Mouse (Mus musculus): ENCODE data around the gene Gpr89. TPM values are rescaled to one million over a fixed set of nuclear protein-coding genes. Genes with fewer than 3 reads are reported as not detected.

The Gpr89 gene
- polyA plus RNA-seq, 1 experiment, result 22.4 TPM

DNA sequence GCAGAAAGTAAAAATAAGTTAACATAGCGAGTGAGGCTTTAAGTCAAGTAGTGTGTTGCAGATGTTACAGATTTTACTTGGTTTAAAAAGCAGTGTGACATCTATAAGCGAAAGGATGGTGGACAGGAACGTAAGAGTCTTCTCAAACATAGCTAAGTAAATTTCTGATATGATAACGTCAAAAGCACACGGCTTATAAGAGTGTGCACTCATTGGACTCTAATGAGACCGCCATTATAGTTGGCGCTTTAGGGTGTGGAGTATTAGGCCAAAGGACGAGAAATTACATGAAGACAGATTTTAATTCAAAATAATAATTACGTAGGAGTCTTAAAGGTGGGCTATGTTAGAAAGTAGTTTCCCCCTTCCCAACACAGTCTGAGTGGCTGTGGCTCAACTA is 446 bp upstream of the Gpr89 start:
- TF ChIP-seq POLR2A (IDR thresholded peaks at IDR 0.05; ENCODE audit: extremely low read depth, insufficient read depth, low read length) (no peak), CTCF (IDR thresholded peaks at IDR 0.05; ENCODE audit: extremely low read depth, insufficient read depth, low read length) (no peak)
- H3K4me3 ChIP-seq (ENCODE audit: insufficient read depth, low read length), result peak overlapping the region; percentile 91
- H3K4me1 ChIP-seq (ENCODE audit: control insufficient read depth, insufficient read depth, low read length), result no peaks in the 10 kb centered on the region; the same call in 1 of the 2 replicates
- no peak overlapping the region for H3K27ac ChIP-seq (ENCODE audit: insufficient read depth, low read length)

DNA sequence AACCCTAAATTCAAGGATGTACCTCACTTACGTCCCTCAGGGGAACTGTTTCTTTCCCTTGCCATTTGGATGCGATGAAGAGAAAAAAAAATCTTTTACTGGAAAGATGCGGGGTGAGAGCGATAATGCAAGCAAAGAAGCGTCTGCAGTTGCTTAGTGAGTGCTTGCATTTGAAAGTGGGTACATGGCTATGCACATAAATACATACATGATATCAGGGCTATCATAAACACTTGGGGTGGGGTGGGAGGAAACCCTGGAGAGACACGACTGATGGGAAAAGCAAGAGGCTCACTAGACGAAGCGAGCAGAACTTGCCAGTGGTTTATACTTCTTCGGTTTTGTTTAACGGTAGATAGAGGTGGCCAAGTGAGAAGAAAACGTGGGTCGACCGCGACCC is 753 bp downstream of the Gpr89 start, which contains the start of gene Gja5:
TSS of gene Gja5 (plus strand) at position 301 of the 400 bp plus-strand sequence.
- Histone ChIP-seq H3K4me1 (ENCODE audit: control insufficient read depth, insufficient read depth, low read length) (no peaks in the 10 kb centered on the region; the same call in 1 of the 2 replicates), H3K4me3 (ENCODE audit: insufficient read depth, low read length) (peak within 1 kb of the TSS; percentile 91), H3K27ac (ENCODE audit: insufficient read depth, low read length) (peak within 1 kb of the TSS; percentile 49; the same call in 1 of the 2 replicates)
- no peak for TF ChIP-seq POLR2A (IDR thresholded peaks at IDR 0.05; ENCODE audit: extremely low read depth, insufficient read depth, low read length)
- no peak for TF ChIP-seq CTCF (IDR thresholded peaks at IDR 0.05; ENCODE audit: extremely low read depth, insufficient read depth, low read length)

DNA sequence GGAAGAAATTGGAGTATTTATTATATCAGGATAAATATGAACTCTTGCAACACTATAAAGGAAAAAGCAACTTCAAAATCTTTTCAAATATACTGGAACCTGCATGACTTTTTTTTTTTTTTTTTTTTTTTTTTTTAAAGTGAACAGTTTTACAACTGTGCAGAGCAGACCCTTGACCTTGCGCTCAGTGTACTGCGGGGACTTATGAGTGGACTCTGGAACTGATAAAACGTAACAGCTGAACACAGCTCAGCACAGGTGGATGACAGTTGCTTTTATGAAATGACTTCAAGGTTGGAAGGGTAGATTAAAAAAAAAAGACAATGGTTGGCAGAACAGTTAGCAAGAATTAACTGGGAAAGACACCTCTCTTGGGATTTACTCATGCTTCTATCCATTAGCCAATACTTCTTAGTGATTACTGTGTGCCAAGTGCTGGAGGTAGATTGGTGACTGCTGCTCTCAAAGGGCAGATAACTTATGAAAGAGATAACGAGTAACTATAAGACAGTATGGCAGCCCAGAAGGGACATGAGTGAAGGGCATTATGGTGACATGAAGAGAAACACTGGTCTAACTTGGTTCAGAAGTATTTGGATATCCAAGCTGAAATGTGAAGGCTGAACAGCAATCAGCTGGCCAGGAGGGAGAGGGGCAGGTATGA is 2.7 kb downstream of the Gpr89 start:
- Histone ChIP-seq H3K4me3 (ENCODE audit: insufficient read depth, low read length) (no peak overlapping the region), H3K27ac (ENCODE audit: insufficient read depth, low read length) (no peak overlapping the region), H3K4me1 (ENCODE audit: control insufficient read depth, insufficient read depth, low read length) (no peaks in the 10 kb centered on the region; the same call in 1 of the 2 replicates)
- no peak for TF ChIP-seq POLR2A (IDR thresholded peaks at IDR 0.05; ENCODE audit: extremely low read depth, insufficient read depth, low read length)
- no peak for TF ChIP-seq CTCF (IDR thresholded peaks at IDR 0.05; ENCODE audit: extremely low read depth, insufficient read depth, low read length)

DNA sequence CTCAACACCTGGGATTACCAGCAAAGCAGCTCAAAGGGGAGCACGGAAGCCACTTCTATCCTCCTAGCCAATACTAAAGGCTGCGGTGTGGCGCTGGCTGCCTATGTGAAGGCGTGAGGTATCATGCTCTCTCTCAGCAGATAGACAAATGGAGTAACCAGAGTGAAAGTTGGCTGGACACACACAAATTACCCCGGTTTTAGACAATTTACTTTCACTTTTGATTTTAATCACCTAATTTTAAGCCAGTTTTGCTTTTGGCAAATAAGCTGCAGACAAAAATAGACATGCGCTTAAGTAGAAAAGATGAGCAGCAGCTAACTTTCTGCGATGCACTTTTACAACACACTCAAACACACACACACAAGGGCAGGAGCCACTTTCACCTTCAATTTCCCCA is 21.5 kb downstream of the Gpr89 start:
- no peak overlapping the region for H3K27ac ChIP-seq (ENCODE audit: insufficient read depth, low read length)
- TF ChIP-seq POLR2A (IDR thresholded peaks at IDR 0.05; ENCODE audit: extremely low read depth, insufficient read depth, low read length) (no peak), CTCF (IDR thresholded peaks at IDR 0.05; ENCODE audit: extremely low read depth, insufficient read depth, low read length) (no peak)
- H3K4me3 ChIP-seq (ENCODE audit: insufficient read depth, low read length), result no peak overlapping the region
- H3K4me1 ChIP-seq (ENCODE audit: control insufficient read depth, insufficient read depth, low read length), result no peaks in the 10 kb centered on the region

DNA sequence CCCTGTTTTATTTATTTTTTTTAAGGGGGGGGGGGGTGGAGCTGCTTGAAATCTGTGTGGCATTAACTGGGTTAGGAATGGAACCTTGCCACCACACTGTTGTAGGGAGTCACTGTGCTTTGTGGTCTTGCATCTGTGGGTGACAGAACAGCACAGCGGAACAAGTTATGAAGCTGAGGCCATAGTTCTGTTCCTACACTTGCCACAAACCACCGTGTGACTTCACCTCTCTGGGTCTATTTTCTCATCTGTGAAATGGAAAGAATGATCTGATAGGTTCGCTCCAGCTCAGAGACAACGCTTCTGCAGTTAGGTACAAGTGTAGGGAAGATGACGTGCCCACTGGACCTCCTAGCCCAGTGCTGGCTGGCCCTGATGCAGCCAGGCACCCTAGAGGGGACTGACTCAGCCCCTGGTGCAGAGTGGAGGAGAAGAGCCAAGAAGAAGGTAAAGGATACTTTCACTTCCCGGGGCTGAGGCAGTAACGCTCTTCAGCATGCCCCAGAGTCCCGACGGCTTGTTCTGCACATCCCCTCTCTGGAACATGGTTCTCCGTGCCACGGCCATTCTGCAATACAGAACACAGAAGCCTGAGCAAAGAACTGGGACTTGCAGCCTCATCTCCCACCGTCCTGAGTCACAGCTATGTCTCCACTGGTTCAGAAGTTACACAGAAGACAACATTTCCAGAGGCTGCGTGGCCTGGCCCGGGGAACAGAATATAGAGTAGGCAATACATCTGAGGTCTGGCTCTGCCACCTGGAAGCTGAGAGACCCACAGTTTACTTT is 22.9 kb downstream of the Gpr89 start:
- Histone ChIP-seq H3K4me3 (ENCODE audit: insufficient read depth, low read length) (no peak overlapping the region), H3K4me1 (ENCODE audit: control insufficient read depth, insufficient read depth, low read length) (no peaks in the 10 kb centered on the region), H3K27ac (ENCODE audit: insufficient read depth, low read length) (no peak overlapping the region)
- TF ChIP-seq POLR2A (IDR thresholded peaks at IDR 0.05; ENCODE audit: extremely low read depth, insufficient read depth, low read length), result no peak
- TF ChIP-seq CTCF (IDR thresholded peaks at IDR 0.05; ENCODE audit: extremely low read depth, insufficient read depth, low read length), result no peak

DNA sequence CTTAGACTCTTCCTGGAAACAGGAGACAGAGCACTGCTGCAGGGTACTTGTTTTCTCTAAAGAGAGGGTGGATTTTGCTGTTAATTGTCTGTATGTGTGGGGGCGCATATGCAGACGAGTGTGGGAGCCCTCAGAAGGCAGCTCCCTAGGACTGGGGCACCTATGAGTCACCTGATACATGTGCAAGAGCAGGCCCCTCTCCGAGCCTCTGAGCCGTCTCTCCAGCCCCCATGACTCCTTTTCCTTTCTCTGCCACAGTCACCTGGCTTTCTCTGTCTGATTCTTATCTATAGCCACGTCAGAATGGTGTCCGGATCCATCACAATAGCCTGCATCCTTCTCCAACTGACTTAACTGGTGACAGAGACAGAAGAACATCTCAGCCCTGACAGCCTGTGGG is 23.6 kb downstream of the Gpr89 start:
- TF ChIP-seq CTCF (IDR thresholded peaks at IDR 0.05; ENCODE audit: extremely low read depth, insufficient read depth, low read length) (no peak), POLR2A (IDR thresholded peaks at IDR 0.05; ENCODE audit: extremely low read depth, insufficient read depth, low read length) (no peak)
- Histone ChIP-seq H3K4me3 (ENCODE audit: insufficient read depth, low read length) (no peak overlapping the region), H3K4me1 (ENCODE audit: control insufficient read depth, insufficient read depth, low read length) (no peaks in the 10 kb centered on the region), H3K27ac (ENCODE audit: insufficient read depth, low read length) (no peak overlapping the region)

DNA sequence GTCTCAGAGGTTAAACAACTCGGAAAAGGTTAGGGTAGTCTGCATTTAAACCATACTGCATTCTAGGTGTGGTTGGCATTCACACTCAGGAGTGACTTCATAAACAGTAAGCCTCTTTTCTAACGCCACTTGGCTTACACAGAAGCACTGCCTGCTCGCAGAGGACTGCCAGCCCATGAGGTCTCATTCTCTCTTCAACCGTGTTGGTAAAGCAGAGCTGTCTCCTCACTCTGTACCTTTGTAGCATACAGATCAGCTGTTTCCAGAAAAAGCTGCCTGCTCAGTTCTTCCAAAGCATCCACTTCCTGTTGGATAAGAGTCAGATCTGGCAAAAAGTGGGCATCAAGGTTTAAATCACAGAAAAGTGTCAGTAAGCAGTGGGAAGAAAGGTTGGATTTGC is 24.8 kb downstream of the Gpr89 start:
- Histone ChIP-seq H3K4me3 (ENCODE audit: insufficient read depth, low read length) (no peak overlapping the region), H3K4me1 (ENCODE audit: control insufficient read depth, insufficient read depth, low read length) (no peaks in the 10 kb centered on the region), H3K27ac (ENCODE audit: insufficient read depth, low read length) (no peak overlapping the region)
- no peak for TF ChIP-seq POLR2A (IDR thresholded peaks at IDR 0.05; ENCODE audit: extremely low read depth, insufficient read depth, low read length)
- no peak for TF ChIP-seq CTCF (IDR thresholded peaks at IDR 0.05; ENCODE audit: extremely low read depth, insufficient read depth, low read length)

DNA sequence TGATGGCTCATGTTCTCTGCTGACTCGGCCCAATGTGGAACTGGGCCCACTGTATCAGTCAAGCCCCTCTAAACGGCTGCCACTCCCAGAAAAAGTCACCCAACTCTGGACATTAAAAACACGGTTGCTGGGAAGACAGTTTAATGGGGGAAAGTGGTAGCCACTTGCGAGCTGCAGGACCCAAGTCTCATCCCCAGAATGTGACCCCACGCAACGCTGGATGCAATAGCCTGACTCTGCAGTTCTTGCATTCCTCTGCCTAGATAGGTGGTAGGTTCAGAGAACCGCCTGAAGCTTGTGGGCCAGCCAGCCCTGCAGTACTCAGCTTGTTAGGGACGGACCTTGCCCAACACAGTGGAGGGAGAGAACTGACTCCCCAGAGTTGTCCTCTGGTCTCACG is 25.6 kb downstream of the Gpr89 start:
- TF ChIP-seq CTCF (IDR thresholded peaks at IDR 0.05; ENCODE audit: extremely low read depth, insufficient read depth, low read length) (no peak), POLR2A (IDR thresholded peaks at IDR 0.05; ENCODE audit: extremely low read depth, insufficient read depth, low read length) (no peak)
- Histone ChIP-seq H3K27ac (ENCODE audit: insufficient read depth, low read length) (no peak overlapping the region), H3K4me3 (ENCODE audit: insufficient read depth, low read length) (no peak overlapping the region), H3K4me1 (ENCODE audit: control insufficient read depth, insufficient read depth, low read length) (no peaks in the 10 kb centered on the region)

DNA sequence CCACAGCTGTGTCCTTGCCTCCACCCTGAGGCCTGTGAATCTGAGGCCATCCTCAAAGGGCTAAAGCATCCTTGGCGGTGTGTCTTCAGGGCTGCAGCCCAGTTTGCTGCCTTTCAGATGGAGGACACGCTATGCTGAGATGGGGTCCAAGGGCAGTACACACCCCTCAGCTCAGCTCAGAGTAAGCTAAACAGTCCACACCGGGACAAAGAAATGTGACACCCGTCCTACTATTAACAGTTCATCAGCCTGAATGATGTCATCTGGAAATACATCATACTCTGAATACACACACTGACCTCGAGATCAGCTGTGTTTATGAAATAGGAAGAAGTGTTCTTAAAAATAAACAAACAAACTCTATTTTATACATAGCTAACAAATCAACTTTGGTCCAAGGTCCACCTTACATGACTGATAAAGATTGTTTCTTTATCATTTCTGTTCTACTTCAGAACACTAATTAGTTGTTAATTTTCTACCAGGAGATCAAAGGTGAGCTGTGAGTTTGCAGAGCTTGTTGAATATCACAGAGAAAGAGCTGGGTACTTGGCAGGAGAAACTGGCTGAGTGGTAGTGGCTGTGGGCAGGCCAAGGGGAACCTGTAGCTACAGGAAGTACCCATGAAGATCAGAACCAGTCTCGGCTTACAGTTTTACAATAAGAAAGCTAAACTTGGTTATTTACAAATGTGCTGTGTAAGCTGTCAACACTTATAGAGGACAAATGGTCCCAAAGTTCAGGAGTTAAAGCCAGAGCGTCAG is 30.2 kb downstream of the Gpr89 start:
- Histone ChIP-seq H3K27ac (ENCODE audit: insufficient read depth, low read length) (no peak overlapping the region), H3K4me1 (ENCODE audit: control insufficient read depth, insufficient read depth, low read length) (no peaks in the 10 kb centered on the region; the same call in 1 of the 2 replicates), H3K4me3 (ENCODE audit: insufficient read depth, low read length) (no peak overlapping the region)
- TF ChIP-seq POLR2A (IDR thresholded peaks at IDR 0.05; ENCODE audit: extremely low read depth, insufficient read depth, low read length), result no peak
- TF ChIP-seq CTCF (IDR thresholded peaks at IDR 0.05; ENCODE audit: extremely low read depth, insufficient read depth, low read length), result no peak
